Mouse (Mus musculus) midbrain, postnatal 0 days (tissue): ENCODE measurements around the gene BC030867. TPM values are rescaled to one million over a fixed set of nuclear protein-coding genes. Genes with fewer than 3 reads are reported as not detected.
A peak's percentile ranks its signal among the peaks of the same experiment; 100 is the strongest.
"Not testable (repeated sequence)": the region's sequence is repeated elsewhere in the genome, so short reads cannot be mapped to it uniquely, and the experiment has no call there.

Source experiments
- ATAC-seq: fragments of 200-750 bp; cut with Nextera tagmentation; 2 replicates; pipeline ENCODE4 v1.8.0; 2017; ENCODE audit warnings: moderate number of reproducible peaks, mild to moderate bottlenecking, moderate TSS enrichment, moderate library complexity; ENCODE audit not compliant: low FRiP score
- DNase-seq: peaks from one replicate; pipeline ENCODE4 v3.0.0-alpha.2; 2015; ENCODE audit warnings: low spot score
- H3K27ac ChIP-seq: fragments of 300-500 bp; sonication (generic); 2 replicates; pipeline ENCODE4 v1.5.1; 2014; ENCODE audit warnings: low read depth, mild to moderate bottlenecking, low read length, mixed read lengths
- H3K27me3 ChIP-seq: fragments of 300-500 bp; sonication (generic); 2 replicates; pipeline ENCODE4 v1.6.1; 2014; ENCODE audit warnings: low read length, control low read depth, mixed read lengths; ENCODE audit not compliant: insufficient read depth
- H3K36me3 ChIP-seq: fragments of 300-500 bp; sonication (generic); 2 replicates; pipeline ENCODE4 v1.6.1; 2014; ENCODE audit warnings: low read length, control low read depth, mixed read lengths; ENCODE audit not compliant: insufficient read depth
- H3K4me1 ChIP-seq: fragments of 300-500 bp; sonication (generic); 2 replicates; pipeline ENCODE4 v1.6.1; 2014; ENCODE audit warnings: mild to moderate bottlenecking, control low read depth, antibody characterized with exemption, low read length, mixed read lengths; ENCODE audit not compliant: insufficient read depth
- H3K4me2 ChIP-seq: fragments of 300-500 bp; sonication (generic); 2 replicates; pipeline ENCODE4 v1.6.1; 2014; ENCODE audit warnings: low read depth, mild to moderate bottlenecking, low read length, mixed read lengths; ENCODE audit not compliant: poor library complexity, severe bottlenecking
- H3K4me3 ChIP-seq: fragments of 300-500 bp; sonication (generic); 2 replicates; pipeline ENCODE4 v1.5.1; 2014; ENCODE audit warnings: low read depth, mild to moderate bottlenecking, low read length, moderate library complexity
- H3K9ac ChIP-seq: fragments of 300-500 bp; sonication (generic); replicated peaks from 2 replicates; pipeline ENCODE4 v1.6.1; 2014; ENCODE audit warnings: mild to moderate bottlenecking, low read length, moderate library complexity, mixed read lengths; ENCODE audit not compliant: poor library complexity, severe bottlenecking
- H3K9me3 ChIP-seq: fragments of 300-500 bp; sonication (generic); 2 replicates; pipeline ENCODE4 v1.6.1; 2016; ENCODE audit warnings: low read length, control low read depth
- CTCF ChIP-seq: IDR thresholded peaks from 2 replicates; pipeline ENCODE4 v1.5.1; 2016; ENCODE audit warnings: antibody characterized with exemption, mild to moderate bottlenecking
- WGBS: fragments of 180-500 bp; shearing (Covaris S2); extraction: QIAGEN DNeasy Blood & Tissue Kit; methylation state at CpG from one replicate; pipeline ENCODE4 v1.1.7; 2014; 5-methylcytosine and 5-hydroxymethylcytosine counted together
- polyA plus RNA-seq: library from polyadenylated mRNA; unstranded; fragments of >200 nt; fragmentation: Nextera tagmentation; extraction: Ambion mirVana; gene quantifications from 2 replicates; pipeline ENCODE4 v1.2.1, GENCODE M21; 2015
- total RNA-seq: library from RNA; depleted of rRNA; stranded (reverse); fragments of >200 nt; gene quantifications from 2 replicates; pipeline ENCODE4 v1.2.3, GENCODE M21; 2014

The BC030867 gene
- total and polyA plus RNA-seq, 2 experiments from 2014 or later, result 0.53 to 2.1 TPM

DNA sequence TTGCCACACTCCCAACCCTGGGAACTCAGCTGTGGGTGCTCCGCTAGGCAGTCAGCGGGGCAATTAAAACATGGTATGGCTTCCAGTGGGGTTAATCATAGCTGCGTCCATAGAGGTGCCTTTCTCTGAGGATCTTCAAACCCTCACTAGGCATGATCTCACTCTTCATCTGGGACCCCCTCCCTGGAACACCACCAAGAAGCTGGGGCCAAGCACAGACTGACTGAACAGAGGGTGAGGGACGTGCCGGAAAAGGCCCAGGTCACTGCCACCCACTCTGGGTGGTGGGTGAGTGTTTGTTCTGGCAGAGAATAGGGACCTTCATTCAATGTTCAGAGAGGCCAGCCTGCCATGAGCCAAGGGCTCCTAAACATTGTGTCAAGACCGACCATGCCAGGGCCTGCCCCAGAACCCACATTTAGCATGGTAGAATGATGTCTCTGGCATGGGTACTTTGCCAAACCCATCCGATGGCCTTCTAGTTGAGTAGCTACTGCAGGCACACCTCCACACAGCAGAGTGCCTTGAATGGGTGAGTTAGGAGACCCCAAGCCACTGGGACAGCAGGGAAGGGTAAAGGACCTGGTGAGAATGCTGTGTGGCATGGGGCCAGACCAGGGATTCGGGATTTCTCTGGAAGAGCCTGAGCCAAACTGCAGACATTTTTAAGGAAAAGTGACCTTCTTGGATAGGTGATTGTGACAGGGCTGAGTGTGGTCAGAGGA is 18.1 kb downstream of the BC030867 start:
- DNase-seq, result no peak
- no peak overlapping the region for H3K4me2 ChIP-seq
- H3K4me1 ChIP-seq, result no peaks in the 10 kb centered on the region
- TF ChIP-seq CTCF, result no peak
- H3K9me3 ChIP-seq, result no peaks in the 10 kb centered on the region
- 88% methylated on average over 8 of the region's 8 CpGs for WGBS
- no peak overlapping the region for H3K4me3 ChIP-seq
- H3K36me3 ChIP-seq, result no peaks in the 10 kb centered on the region
- H3K27me3 ChIP-seq, result no peaks in the 10 kb centered on the region
- no peak overlapping the region for H3K9ac ChIP-seq
- no peak overlapping the region for H3K27ac ChIP-seq
- ATAC-seq, result no peak

DNA sequence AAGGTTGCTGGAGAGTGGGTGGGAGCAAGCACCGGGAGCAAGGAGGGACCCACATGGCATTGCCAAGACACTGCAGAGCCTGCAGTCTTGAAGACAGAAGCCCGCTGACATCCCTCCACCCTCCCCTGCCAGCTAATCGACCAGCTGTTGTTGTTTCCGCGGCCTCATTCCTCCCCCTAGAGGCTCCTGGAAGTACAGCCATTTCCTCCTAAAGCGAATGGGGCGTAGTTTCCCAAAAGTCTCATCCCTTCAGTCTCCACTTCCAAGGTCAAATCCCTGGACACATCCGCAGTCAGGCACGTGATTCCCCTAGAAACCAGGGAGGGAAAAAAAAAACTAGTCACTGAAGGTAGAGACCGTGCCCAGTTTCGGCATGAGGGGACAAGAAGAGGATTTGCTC is 18.8 kb downstream of the BC030867 start:
- H3K27me3 ChIP-seq, result no peaks in the 10 kb centered on the region
- peak; percentile 72; the same call in 1 of the 2 replicates for ATAC-seq
- no peaks in the 10 kb centered on the region for H3K36me3 ChIP-seq
- DNase-seq, result peak; percentile 89
- H3K27ac ChIP-seq, result no peak overlapping the region
- no peak overlapping the region for H3K9ac ChIP-seq
- H3K4me2 ChIP-seq, result no peak overlapping the region
- WGBS, result 9% methylated on average over 11 of the region's 11 CpGs
- H3K4me1 ChIP-seq, result no peaks in the 10 kb centered on the region
- no peak overlapping the region for H3K4me3 ChIP-seq
- TF ChIP-seq CTCF, result peak; percentile 81
- no peaks in the 10 kb centered on the region for H3K9me3 ChIP-seq

DNA sequence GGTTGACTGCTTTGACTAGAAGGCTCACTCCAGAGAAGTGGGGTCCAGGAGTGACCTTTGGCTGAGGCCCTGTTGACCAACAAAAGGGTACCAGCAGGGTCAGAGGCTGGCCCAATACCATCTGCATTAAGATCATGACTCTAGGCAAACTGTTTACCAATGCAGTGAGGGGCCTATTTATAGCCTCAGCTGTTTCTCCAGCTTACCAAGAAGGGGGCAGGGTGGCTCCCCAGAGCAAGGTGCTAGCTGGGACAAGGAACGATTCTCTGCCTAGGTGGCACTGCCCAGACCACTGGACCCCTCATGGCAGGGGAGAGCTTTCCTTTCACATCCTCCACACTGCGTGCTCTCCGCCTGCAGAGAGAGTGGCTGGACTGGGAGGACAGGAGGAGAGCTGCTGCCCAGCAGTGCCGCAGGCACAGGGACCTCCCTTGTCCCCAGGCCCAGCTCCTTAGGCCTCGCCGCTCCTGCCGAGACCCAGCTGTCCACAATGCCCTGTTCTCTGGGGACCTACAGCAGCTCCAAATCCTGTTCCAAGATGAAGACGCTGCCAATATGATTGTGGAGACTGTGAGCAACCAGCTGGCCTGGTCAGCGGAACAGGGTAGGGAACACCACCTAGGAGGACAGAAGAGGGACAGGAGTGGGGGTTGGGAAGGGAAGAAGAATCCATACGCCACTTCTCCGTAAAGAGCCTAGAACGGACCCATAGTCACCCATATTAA is 20.0 kb downstream of the BC030867 start, which contains the start of gene Asb16:
Gene Asb16 (plus strand): TSS at position 224 of the 725 bp plus-strand sequence.
- H3K36me3 ChIP-seq, result no peaks in the 10 kb centered on the region
- H3K27ac ChIP-seq, result no peak within 1 kb of the TSS
- DNase-seq (no peak), ATAC-seq (no peak)
- H3K9me3 ChIP-seq, result no peaks in the 10 kb centered on the region
- no peak within 1 kb of the TSS for H3K9ac ChIP-seq
- H3K4me3 ChIP-seq, result no peak within 1 kb of the TSS
- H3K4me2 ChIP-seq, result no peak within 1 kb of the TSS
- WGBS, result 81% methylated on average over 12 of the region's 12 CpGs
- TF ChIP-seq CTCF, result no peak
- no peaks in the 10 kb centered on the region for H3K27me3 ChIP-seq
- H3K4me1 ChIP-seq, result no peaks in the 10 kb centered on the region

DNA sequence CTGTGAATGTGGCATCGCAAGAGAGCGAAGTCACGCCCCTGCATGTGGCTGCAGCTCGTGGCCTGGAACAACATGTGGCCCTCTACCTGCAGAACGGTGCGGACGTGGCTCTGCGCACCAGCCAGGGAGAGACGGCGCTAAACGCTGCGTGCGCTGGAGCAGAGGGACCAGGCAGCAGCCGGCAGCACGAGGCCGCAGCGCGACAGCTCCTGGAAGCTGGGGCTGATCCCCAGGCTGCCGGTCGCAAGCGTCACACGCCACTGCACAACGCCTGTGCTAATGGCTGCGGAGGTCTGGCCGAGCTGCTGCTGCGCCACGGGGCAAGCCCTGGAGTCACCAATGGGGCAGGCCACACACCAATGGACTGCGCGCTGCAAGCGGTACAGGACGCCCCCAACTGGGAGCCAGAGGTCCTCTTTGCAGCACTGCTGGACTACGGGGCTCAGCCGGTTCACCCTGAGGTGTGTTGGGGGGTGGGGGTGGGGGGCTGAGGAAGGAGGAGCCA is 27.8 kb downstream of the BC030867 start:
- under 1% methylated on average over 32 of the region's 33 CpGs for WGBS
- TF ChIP-seq CTCF, result no peak
- Histone ChIP-seq H3K9me3 (no peaks in the 10 kb centered on the region), H3K4me3 (peak overlapping the region; percentile 34), H3K4me2 (peak overlapping the region; percentile 80), H3K27ac (peak overlapping the region; percentile 60; the same call in 1 of the 2 replicates), H3K36me3 (no peaks in the 10 kb centered on the region), H3K27me3 (no peaks in the 10 kb centered on the region), H3K4me1 (peaks cover 3% of the 10 kb centered on the region; the same call in 1 of the 2 replicates), H3K9ac (peak overlapping the region; percentile 65)
- DNase-seq (peak; percentile 40), ATAC-seq (peak; percentile 72)

DNA sequence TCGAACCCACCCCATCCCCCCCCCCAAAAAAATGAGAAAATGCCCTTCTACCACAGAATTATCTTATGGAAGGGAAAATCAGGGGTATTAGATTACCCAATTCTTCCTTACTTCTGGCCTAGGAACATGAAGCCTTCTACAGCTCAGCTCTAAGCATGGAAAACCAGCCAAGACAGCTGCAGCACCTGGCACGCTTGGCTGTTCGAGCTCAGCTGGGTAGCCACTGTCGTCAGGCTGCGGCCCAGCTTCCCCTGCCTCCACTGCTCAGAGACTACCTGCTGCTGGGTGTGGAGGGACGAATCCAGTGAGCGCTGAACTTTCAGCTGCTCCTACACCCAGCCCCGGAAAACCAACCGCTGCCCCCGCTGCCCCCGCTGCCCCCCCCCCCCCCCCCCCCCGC is 29.1 kb downstream of the BC030867 start:
- DNase-seq (no peak), ATAC-seq (no peak)

DNA sequence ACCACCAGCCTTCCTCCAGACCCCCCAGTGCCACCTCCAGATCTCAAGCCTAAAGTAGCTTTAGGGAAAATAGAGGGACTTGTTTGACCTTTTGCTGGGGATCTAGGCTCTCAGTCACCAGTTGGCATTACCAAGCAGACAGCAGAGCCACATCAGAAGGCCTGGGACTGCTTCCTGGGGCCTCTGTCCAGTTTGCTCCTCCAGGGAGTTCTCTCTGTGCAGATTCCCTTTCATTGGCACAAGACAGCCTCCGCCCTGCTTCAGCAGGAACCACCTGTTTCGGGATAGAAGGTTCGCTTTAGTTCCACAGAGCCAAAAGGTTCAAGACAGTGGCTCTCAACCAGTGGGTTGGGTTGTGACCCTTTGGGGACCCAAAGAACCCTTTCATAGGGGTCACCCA is 30.9 kb downstream of the BC030867 start:
- WGBS, result 94% methylated on average over 3 of the region's 3 CpGs
- H3K9ac ChIP-seq, result no peak overlapping the region
- peaks cover 3% of the 10 kb centered on the region; the same call in 1 of the 2 replicates for H3K4me1 ChIP-seq
- H3K27me3 ChIP-seq, result no peaks in the 10 kb centered on the region
- no peaks in the 10 kb centered on the region for H3K9me3 ChIP-seq
- no peak overlapping the region for H3K4me3 ChIP-seq
- DNase-seq (no peak), ATAC-seq (no peak)
- H3K4me2 ChIP-seq, result no peak overlapping the region
- no peaks in the 10 kb centered on the region for H3K36me3 ChIP-seq
- no peak for TF ChIP-seq CTCF
- H3K27ac ChIP-seq, result no peak overlapping the region

More for the DNA sequence above, 29.1 kb downstream of the BC030867 start:
- Histone ChIP-seq H3K27ac (no peak overlapping the region), H3K4me2 (no peak overlapping the region), H3K9me3 (no peaks in the 10 kb centered on the region), H3K27me3 (no peaks in the 10 kb centered on the region), H3K36me3 (no peaks in the 10 kb centered on the region), H3K4me1 (peaks cover 3% of the 10 kb centered on the region; the same call in 1 of the 2 replicates), H3K4me3 (no peak overlapping the region), H3K9ac (no peak overlapping the region)
- TF ChIP-seq CTCF, result no peak
- 42% methylated on average over 10 of the region's 12 CpGs for WGBS

DNA sequence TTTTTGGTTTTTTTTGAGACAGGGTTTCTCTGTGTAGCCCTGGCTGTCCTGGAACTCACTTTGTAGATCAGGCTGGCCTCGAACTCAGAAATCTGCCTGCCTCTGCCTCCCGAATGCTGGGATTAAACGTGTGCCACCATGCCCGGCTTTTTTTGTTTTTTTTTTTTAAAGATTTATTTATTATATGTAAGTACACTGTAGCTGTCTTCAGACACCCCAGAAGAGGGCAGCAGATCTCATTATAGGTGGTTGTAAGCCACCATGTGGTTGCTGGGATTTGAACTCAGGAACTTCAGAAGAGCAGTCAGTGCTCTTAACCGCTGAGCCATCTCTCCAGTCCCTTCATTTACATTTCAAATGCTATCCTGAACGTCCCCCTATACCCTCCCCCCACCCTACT is 31.6 kb downstream of the BC030867 start:
- not testable (repeated sequence) for DNase-seq, H3K9me3 ChIP-seq, ATAC-seq, H3K4me1 ChIP-seq, H3K27ac ChIP-seq, H3K36me3 ChIP-seq, H3K4me3 ChIP-seq, H3K4me2 ChIP-seq, H3K27me3 ChIP-seq, H3K9ac ChIP-seq
- 74% methylated on average over 6 of the region's 6 CpGs for WGBS
